Mouse (Mus musculus) erythroblast, adult 5-6 weeks (primary cell): ENCODE results near the gene Col6a2. TPM values are rescaled to one million over a fixed set of nuclear protein-coding genes. Genes with fewer than 3 reads are reported as not detected.

Source experiments
- ATAC-seq: replicated peaks from 2 replicates; pipeline ENCODE4 v1.8.0; 2016; ENCODE audit warnings: moderate number of reproducible peaks, mild to moderate bottlenecking, moderate TSS enrichment, inconsistent platforms; ENCODE audit not compliant: poor library complexity, low FRiP score, severe bottlenecking
- total RNA-seq, 2 experiments: library from RNA; stranded (forward) in 1 of 2; stranded (reverse) in 1 of 2; fragments of 150-400 nt in 1 of 2; fragments of 200-764, 138-1000 nt in 1 of 2; gene quantifications; 2 replicates each; pipeline versions ENCODE4 v1.2.3 to v1.2.4; 2015 to 2017; ENCODE audit warnings: low replicate concordance in 2 of 2

The Col6a2 gene
- total RNA-seq, 2 experiments from 2014 or later = not detected

GRCm38 (mm10) chr10:76639952-76640351 lies 16.5 kb upstream of the Col6a2 start:
- ATAC-seq = no peak

- ATAC-seq = no peak
These were observed 13.2 kb upstream of the Col6a2 start for GRCm38 (mm10) chr10:76636601-76637000.

GRCm38 (mm10) chr10:76636026-76636425 lies 12.6 kb upstream of the Col6a2 start:
- ATAC-seq = no peak

- no peak for ATAC-seq
These were observed 11.2 kb upstream of the Col6a2 start for GRCm38 (mm10) chr10:76634584-76634983.

GRCm38 (mm10) chr10:76634094-76634571 lies 10.7 kb upstream of the Col6a2 start:
- ATAC-seq = no peak

GRCm38 (mm10) chr10:76632630-76633029 lies 9.2 kb upstream of the Col6a2 start:
- ATAC-seq = no peak

GRCm38 (mm10) chr10:76630657-76631056 lies 7.2 kb upstream of the Col6a2 start:
- ATAC-seq = no peak

- no peak for ATAC-seq
These were observed 4.3 kb upstream of the Col6a2 start for GRCm38 (mm10) chr10:76627714-76628113.

GRCm38 (mm10) chr10:76624903-76625302 lies 1.5 kb upstream of the Col6a2 start:
- ATAC-seq = no peak

GRCm38 (mm10) chr10:76623734-76624133 lies 304 bp upstream of the Col6a2 start:
- no peak for ATAC-seq

- no peak for ATAC-seq
These were observed 1.0 kb downstream of the Col6a2 start for GRCm38 (mm10) chr10:76622411-76622810.

- no peak for ATAC-seq
These were observed 11.0 kb downstream of the Col6a2 start for GRCm38 (mm10) chr10:76612473-76612872.

- no peak for ATAC-seq
These were observed 20.7 kb downstream of the Col6a2 start for GRCm38 (mm10) chr10:76602690-76603089.

- 0 out of 2 replicates have a peak, but pooled peaks have one; percentile 24 for ATAC-seq
These were observed 27.1 kb downstream of the Col6a2 start for GRCm38 (mm10) chr10:76596338-76596737.

GRCm38 (mm10) chr10:76590197-76590596 lies 33.2 kb downstream of the Col6a2 start:
- ATAC-seq = no peak

GRCm38 (mm10) chr10:76586190-76586589 lies 37.2 kb downstream of the Col6a2 start:
- ATAC-seq = no peak

- ATAC-seq = no peak
These were observed 39.3 kb downstream of the Col6a2 start for GRCm38 (mm10) chr10:76584138-76584537.

GRCm38 (mm10) chr10:76576920-76577319 lies 46.5 kb downstream of the Col6a2 start:
- no peak for ATAC-seq

- no peak for ATAC-seq
These were observed 48.1 kb downstream of the Col6a2 start, which contains the start of gene Ftcd for GRCm38 (mm10) chr10:76575374-76575773. TSS of gene Ftcd (plus strand) at chr10:76575648.

GRCm38 (mm10) chr10:76572151-76572550 lies 51.3 kb downstream of the Col6a2 start:
- ATAC-seq = no peak

GRCm38 (mm10) chr10:76571070-76571469 lies 52.4 kb downstream of the Col6a2 start:
- ATAC-seq = no peak

GRCm38 (mm10) chr10:76569996-76570685 lies 53.3 kb downstream of the Col6a2 start:
- no peak for ATAC-seq
